ENCODE assay signal across 8 mouse cellular contexts in the genomic region with DNA sequence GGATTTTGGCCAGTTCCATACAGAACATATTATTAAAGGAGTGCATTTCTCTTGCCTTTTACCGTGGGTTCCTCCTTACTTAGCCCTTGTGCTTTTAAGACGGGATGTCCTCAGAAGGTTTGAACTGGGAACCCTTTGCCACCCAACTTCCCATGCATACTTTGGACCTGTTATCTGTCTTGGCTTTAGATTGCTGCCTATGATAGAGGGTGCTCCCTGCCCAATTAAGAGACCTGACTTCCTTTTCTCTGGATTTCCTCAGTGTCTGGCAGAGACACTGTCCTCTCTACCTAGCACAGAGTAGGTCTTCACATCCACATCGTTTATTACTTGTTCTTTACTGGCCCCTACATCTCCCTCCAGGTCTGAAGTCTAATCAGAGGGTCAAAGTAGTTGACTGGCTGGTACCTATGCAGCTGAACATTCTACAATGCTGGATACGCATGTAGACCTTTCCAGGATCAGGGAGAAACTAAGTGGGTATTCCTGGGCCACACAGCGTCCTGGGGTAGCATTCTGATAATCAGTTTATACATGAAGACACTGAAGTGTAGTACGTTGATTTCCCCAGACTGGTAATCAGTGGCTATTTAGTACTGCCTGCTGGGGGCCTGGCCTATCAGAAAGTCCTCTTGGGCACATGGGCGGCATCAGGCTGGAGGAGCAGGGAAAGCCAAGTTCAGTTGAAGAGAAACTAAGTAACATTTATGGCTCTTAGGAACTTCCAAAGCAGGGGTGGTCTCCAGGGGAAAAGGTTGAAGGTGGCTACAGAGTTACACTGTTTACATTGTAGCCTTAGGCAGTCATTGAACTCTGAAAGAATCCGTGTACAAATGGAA. TPM values are rescaled to one million over a fixed set of nuclear protein-coding genes. Genes with fewer than 3 reads are reported as not detected.
A peak's percentile ranks its signal among the peaks of the same experiment; 100 is the strongest.
DNase-seq lines count a peak whose midpoint lies in the region; ATAC-seq and TF ChIP-seq lines count a peak whose summit lies in the region.

No protein-coding gene starts in this region.

- WGBS in lung, embryonic 15.5 days = 21% methylated on average over 8 of the region's 8 CpGs
- WGBS in limb, embryonic 15.5 days = 33% methylated on average over 8 of the region's 8 CpGs
- WGBS in small intestine, adult 2 months = 13% methylated on average over 8 of the region's 8 CpGs

- peak overlapping the region; percentile 90 for H3K4me2 ChIP-seq in lung, embryonic 15.5 days
- peak overlapping the region; percentile 83 for H3K4me2 ChIP-seq in limb, embryonic 15.5 days

- intact Hi-C loops in left cerebral cortex, postnatal 4 days (cut with DNase I) = no loop called here

- ATAC-seq in lung, embryonic 15.5 days (ENCODE audit: borderline replicate concordance, extremely low read depth, low FRiP score, low TSS enrichment) = no peak
- ATAC-seq in erythroblast, adult 5-6 weeks (replicated peaks; ENCODE audit: low FRiP score, poor library complexity, severe bottlenecking) = peak; percentile 63
- no peak for ATAC-seq in limb, embryonic 15.5 days (ENCODE audit: insufficient number of reproducible peaks, low FRiP score, low TSS enrichment, low read depth)

- peak overlapping the region; percentile 79 for H3K4me3 ChIP-seq in lung, embryonic 15.5 days
- H3K4me3 ChIP-seq in limb, embryonic 15.5 days = peak overlapping the region; percentile 57
- peak overlapping the region; percentile 74; the same call in 1 of the 2 replicates for H3K4me3 ChIP-seq in small intestine, adult 2 months (ENCODE audit: low read depth, low read length)

- peak overlapping the region; percentile 78 for H3K9ac ChIP-seq in lung, embryonic 15.5 days
- H3K9ac ChIP-seq in limb, embryonic 15.5 days = peak overlapping the region; percentile 61

- DNase-seq in lung, postnatal 25 days (ENCODE audit: low spot score) = no peak
- no peak for DNase-seq in left cerebral cortex, adult 8-10 months (ENCODE audit: low spot score in 2 of 2)
- no peak for DNase-seq in left cerebral cortex, postnatal 4 days
- DNase-seq in left cerebral cortex, adult 18-20 months (ENCODE audit: low spot score in 2 of 2) = no peak

- peaks cover 4% of the 10 kb centered on the region; the same call in 1 of the 2 replicates for H3K36me3 ChIP-seq in lung, embryonic 15.5 days
- no peaks in the 10 kb centered on the region; the same call in 1 of the 2 replicates for H3K36me3 ChIP-seq in limb, embryonic 15.5 days
- H3K36me3 ChIP-seq in small intestine, adult 2 months (ENCODE audit: control insufficient read depth, insufficient read depth, low read length) = no peaks in the 10 kb centered on the region; the same call in 1 of the 2 replicates

- H3K9me3 ChIP-seq in lung, embryonic 15.5 days = no peaks in the 10 kb centered on the region
- no peaks in the 10 kb centered on the region for H3K9me3 ChIP-seq in limb, embryonic 15.5 days

- H3K27me3 ChIP-seq in lung, embryonic 15.5 days = no peaks in the 10 kb centered on the region
- H3K27me3 ChIP-seq in limb, embryonic 15.5 days = no peaks in the 10 kb centered on the region
- no peaks in the 10 kb centered on the region for H3K27me3 ChIP-seq in small intestine, adult 2 months (ENCODE audit: control insufficient read depth, insufficient read depth, low read length)

- no peak for TF ChIP-seq CTCF in small intestine, adult 2 months (IDR thresholded peaks at IDR 0.05; ENCODE audit: extremely low read depth, insufficient read length, insufficient replicate concordance, low read depth, low read length)

- H3K27ac ChIP-seq in lung, embryonic 15.5 days = peak overlapping the region; percentile 94; the same call in 1 of the 2 replicates
- H3K27ac ChIP-seq in limb, embryonic 15.5 days = no peak overlapping the region; the same call in 1 of the 2 replicates
- H3K27ac ChIP-seq in small intestine, adult 2 months (ENCODE audit: insufficient read depth, low read depth, low read length) = peak overlapping the region; percentile 89

- H3K4me1 ChIP-seq in lung, embryonic 15.5 days = peaks cover 34% of the 10 kb centered on the region
- H3K4me1 ChIP-seq in limb, embryonic 15.5 days = peaks cover 36% of the 10 kb centered on the region
- peaks cover 18% of the 10 kb centered on the region for H3K4me1 ChIP-seq in small intestine, adult 2 months (ENCODE audit: control insufficient read depth, insufficient read depth, insufficient read length, low read length)

- no peak for TF ChIP-seq POLR2A in small intestine, adult 2 months (IDR thresholded peaks at IDR 0.05; ENCODE audit: low read depth, low read length)

RNA-seq across cellular contexts. Expression of a gene that starts 2.3 kb away (rescaled TPM):
- polyA plus RNA-seq in lung, embryonic 15.5 days (2015; fragmentation: Nextera tagmentation; extraction: Ambion mirVana) = 281 and 289 TPM in 2 replicates
- 66.7 and 82.0 TPM in 2 replicates for total RNA-seq in erythroblast, adult 5-6 weeks (2015; ENCODE audit: low replicate concordance)
- 175 and 205 TPM in 2 replicates for total RNA-seq in erythroblast, adult 5-6 weeks (2017; ENCODE audit: low replicate concordance)
- 194 and 206 TPM in 2 replicates for polyA plus RNA-seq in limb, embryonic 15.5 days (2015; fragmentation: Nextera tagmentation; extraction: Ambion mirVana)
- polyA plus RNA-seq in small intestine, adult 2 months (2012; rRNA removed) = 160 and 364 TPM in 2 replicates
- 100 to 1,000 TPM; 204 to 217 (median 208) TPM for total RNA-seq in left cerebral cortex, adult 8-10 months (2022)
- total RNA-seq in left cerebral cortex, postnatal 4 days (2021) = 100 to 1,000 TPM; 314 to 322 TPM
- total RNA-seq in left cerebral cortex, adult 18-20 months (2021) = 100 to 1,000 TPM; 189 to 211 TPM

RNA-seq across cellular contexts. Expression of a gene that starts 59.2 kb away (rescaled TPM):
- 7.1 and 8.9 TPM in 2 replicates for polyA plus RNA-seq in lung, embryonic 15.5 days (2015; fragmentation: Nextera tagmentation; extraction: Ambion mirVana)
- total RNA-seq in erythroblast, adult 5-6 weeks (2015; ENCODE audit: low replicate concordance) = not detected in 2 replicates
- 0.17 TPM in 1 of 2 replicates, not detected in the other for total RNA-seq in erythroblast, adult 5-6 weeks (2017; ENCODE audit: low replicate concordance)
- polyA plus RNA-seq in limb, embryonic 15.5 days (2015; fragmentation: Nextera tagmentation; extraction: Ambion mirVana) = 2.3 and 2.4 TPM in 2 replicates
- polyA plus RNA-seq in small intestine, adult 2 months (2012; rRNA removed) = 1.8 and 2.3 TPM in 2 replicates
- 10 to 100 TPM; 45.2 to 48.8 (median 46.9) TPM for total RNA-seq in left cerebral cortex, adult 8-10 months (2022)
- 10 to 100 TPM; 59.7 to 60.9 TPM for total RNA-seq in left cerebral cortex, postnatal 4 days (2021)
- 10 to 100 TPM; 44.1 to 45.4 TPM for total RNA-seq in left cerebral cortex, adult 18-20 months (2021)

Comparison
In these comparisons a context has a peak if more than half of its experiments do, and no peak if none do; other contexts are left out.
1. RNA of a gene that starts 59.2 kb away (total RNA-seq): 59.7 to 60.9 TPM in left cerebral cortex, postnatal 4 days, 45.2 to 48.8 TPM in left cerebral cortex, adult 8-10 months and 44.1 to 45.4 TPM in left cerebral cortex, adult 18-20 months; 0.17 TPM in erythroblast, adult 5-6 weeks; every median in the first group is over 10 times any median in the second.
2. Peak in every context shown above with its lines, with median percentiles within 50 percentile points of each other: H3K4me3 ChIP-seq.